Mouse (Mus musculus) skeletal muscle tissue, adult 2 months (tissue): ENCODE data around the gene Erbb4.
"Not testable (repeated sequence)": the region's sequence is repeated elsewhere in the genome, so short reads cannot be mapped to it uniquely, and the experiment has no call there.

Source experiments
- DNase-seq: peaks from one replicate; pipeline ENCODE4 v3.0.0-alpha.2; 2012; ENCODE audit warnings: low read depth, low spot score

Gene Erbb4

GRCm38 (mm10) chr1:68860341-68860740 lies 247.5 kb downstream of the Erbb4 start:
- DNase-seq: no peak

DNA sequence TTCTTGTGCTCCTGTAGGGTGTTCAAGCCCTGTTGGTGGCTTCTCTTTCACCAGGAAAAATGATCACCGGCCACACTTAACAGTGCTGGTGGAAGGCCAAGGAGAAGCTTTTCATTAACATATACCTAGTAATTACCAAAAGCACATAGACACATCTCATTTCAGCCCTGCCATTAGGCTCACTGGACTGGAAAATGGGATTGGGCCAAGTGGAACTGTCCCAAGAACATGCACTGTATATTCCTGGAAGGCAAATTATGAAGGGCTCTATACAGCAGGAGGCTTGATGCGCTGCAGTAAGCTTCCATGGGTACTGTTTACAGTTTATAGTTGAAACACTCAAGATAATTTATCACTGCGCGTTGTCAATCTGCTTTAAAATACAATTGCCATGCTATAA lies 248.4 kb downstream of the Erbb4 start:
- DNase-seq: no peak

- no peak for DNase-seq
These were observed 268.5 kb downstream of the Erbb4 start for GRCm38 (mm10) chr1:68839352-68839751.

- DNase-seq: no peak
These were observed 273.2 kb downstream of the Erbb4 start for GRCm38 (mm10) chr1:68834686-68835085.

- DNase-seq: no peak
These were observed 275.8 kb downstream of the Erbb4 start for GRCm38 (mm10) chr1:68832101-68832500.

DNA sequence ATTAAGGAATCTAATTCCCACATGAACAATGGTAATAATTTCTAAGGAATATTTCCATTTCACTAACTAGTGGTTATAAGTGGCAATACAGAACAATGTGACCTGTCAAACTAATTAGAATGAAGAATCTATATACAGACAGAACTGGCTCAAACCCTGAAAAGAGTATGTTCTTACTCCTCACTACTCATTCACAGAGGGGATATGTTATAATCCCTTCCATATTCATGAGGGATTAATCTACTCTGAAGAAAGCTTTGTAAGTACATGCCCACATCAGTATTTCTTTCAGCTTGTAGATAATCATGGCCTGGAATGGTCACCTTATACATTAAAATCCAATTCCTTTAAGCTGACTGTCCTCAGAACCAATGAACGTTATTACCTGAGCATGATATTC lies 276.3 kb downstream of the Erbb4 start:
- DNase-seq: no peak

- DNase-seq: no peak
These were observed 277.2 kb downstream of the Erbb4 start for GRCm38 (mm10) chr1:68830501-68831239.

DNA sequence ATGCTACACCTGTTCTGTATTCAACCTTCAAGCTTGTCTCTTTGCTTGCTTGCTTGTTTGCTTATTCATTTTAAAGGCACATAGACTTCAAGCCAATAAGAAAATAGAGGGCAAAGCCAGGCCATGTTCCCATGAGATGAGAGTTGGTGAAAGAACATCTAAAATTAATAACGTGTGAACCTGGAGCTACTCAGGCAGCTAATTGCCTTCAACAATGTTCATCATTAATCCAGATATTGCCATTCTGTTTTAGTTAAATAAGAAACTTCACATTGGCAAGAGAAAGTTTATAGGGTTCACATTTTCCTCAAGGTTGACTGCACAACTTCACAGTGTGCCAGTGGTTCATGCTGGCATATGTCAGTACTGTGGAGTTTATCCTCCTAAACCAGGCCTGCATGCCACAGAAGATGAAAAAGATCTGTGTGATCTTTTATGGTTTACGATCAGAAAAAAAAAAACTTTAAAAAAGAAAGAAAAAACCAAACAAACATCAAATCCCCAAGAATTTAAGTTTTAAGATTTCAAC lies 284.7 kb downstream of the Erbb4 start:
- no peak for DNase-seq

DNA sequence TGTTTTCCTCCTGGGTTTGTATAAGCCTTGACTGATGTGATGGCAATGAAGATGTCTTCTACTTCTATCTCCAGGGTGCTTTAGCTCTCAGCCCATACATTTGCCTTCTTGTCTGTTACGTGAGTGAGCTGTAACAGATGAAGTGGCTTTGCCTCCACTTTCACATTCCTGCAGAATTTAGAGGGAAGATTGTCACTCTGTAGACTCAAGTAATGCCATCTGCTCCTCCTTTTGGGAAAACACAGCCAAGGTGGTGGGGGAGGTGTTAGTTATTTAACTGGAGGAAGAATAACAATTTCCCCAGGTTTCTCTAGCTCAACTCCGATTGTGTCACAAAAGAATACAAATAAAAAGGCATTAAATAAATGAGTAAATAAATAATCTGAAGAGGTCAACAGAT lies 301.1 kb downstream of the Erbb4 start:
- no peak for DNase-seq

- DNase-seq: no peak
These were observed 320.3 kb downstream of the Erbb4 start for GRCm38 (mm10) chr1:68787409-68788015.

GRCm38 (mm10) chr1:68780653-68781052 lies 327.2 kb downstream of the Erbb4 start:
- DNase-seq: no peak

GRCm38 (mm10) chr1:68780032-68780431 lies 327.8 kb downstream of the Erbb4 start:
- no peak for DNase-seq

GRCm38 (mm10) chr1:68766095-68766494 lies 341.8 kb downstream of the Erbb4 start:
- not testable (repeated sequence) for DNase-seq

GRCm38 (mm10) chr1:68762456-68762855 lies 345.4 kb downstream of the Erbb4 start:
- DNase-seq: no peak

GRCm38 (mm10) chr1:68748976-68749375 lies 358.9 kb downstream of the Erbb4 start:
- no peak for DNase-seq

DNA sequence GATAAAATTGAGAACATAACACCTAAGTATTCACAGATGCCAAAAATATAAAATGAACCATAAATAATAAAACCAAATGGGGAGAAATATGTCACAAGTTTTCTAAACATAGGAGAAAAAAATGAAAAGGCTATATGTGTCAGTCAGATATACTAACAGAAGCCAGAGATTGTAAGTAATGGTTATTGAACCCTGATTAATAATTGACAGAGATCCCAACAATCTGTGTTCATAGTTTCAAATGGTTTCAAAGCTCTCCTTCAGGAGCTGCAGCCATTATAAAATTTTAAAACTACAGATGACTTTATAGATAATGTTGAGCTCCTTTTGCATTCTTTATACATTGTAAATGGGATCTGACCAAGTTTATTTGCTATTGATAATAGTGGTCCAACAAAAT lies 426.4 kb downstream of the Erbb4 start:
- DNase-seq: no peak

GRCm38 (mm10) chr1:68674667-68675066 lies 433.2 kb downstream of the Erbb4 start:
- DNase-seq: no peak

- DNase-seq: no peak
These were observed 440.8 kb downstream of the Erbb4 start for GRCm38 (mm10) chr1:68666831-68667601.

GRCm38 (mm10) chr1:68590475-68590874 lies 517.4 kb downstream of the Erbb4 start:
- DNase-seq: no peak

DNA sequence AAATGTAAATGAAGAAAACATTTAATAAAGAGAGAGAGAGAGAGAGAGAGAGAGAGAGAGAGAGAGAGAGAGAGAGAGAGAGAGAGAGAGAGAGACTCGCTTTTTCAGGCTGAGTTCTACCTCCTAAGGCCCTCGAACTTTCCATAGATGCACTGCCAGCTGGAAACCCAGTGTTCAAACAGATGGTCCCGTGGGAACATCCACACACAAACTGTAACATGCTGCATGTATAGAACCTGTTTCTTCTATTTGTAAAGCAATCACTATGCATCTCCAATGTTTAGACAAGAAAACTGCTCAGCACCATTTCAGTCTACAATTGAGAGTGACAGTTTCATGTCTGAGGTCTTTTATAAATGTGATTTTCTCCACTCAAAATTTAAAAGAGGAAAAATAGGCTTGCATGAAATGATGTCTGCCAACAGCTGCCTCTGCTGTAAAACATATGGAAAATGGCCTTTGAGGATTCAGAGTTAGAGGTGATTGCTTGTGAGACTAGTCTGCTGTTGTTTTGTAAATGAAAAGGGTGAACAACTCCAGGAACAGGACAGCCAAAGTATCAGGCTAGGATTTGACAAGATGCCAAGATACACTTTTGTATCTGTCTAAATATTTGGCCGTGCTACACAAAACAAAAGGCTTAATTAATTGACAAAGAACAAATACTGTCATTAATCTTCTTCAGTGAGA lies 533.9 kb downstream of the Erbb4 start:
- no peak for DNase-seq

DNA sequence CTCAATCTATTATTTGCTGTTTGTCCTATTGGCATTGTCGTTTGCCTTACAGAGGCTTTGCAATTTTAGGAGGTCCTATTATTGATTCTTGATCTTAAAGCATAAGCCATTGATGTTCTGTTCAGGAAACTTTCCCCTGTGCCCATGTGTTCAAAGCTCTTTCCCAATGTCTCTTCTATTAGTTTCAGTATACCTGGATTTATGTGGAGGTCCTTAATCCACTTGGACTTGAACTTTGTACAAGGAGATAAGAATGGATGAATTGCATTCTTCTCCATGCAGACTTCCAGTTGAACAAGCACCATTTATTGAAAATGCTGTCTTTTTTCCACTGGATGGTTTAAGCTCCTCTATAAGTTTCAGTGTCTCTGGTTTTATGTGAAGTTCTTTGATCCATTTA lies 536.9 kb downstream of the Erbb4 start:
- DNase-seq: no peak

GRCm38 (mm10) chr1:68542942-68543341 lies 564.9 kb downstream of the Erbb4 start:
- DNase-seq: no peak
